Mouse (Mus musculus): Measurements from ENCODE around the gene Vwa3a.

DNA sequence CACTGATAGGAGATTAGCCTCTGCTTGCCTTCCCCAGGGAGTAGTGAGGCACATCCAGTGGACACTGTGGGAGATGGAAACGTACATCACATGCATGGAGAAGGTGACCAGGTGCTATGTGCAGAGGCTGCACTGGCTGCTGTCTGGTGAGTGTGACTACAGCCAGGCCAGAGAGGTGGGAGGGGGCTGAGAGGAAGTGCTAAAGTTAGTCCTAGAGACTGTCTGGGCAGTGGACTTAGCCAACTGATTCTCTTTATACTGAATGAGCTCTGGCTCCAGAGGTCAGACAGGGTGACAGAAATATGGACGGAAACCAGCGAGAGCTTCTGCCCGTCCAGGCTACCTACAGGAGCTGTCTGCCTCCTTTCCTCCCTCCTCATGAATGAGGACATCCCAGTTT is 56.4 kb downstream of the Vwa3a start:
- TF ChIP-seq CTCF (conservative IDR thresholded peaks at IDR 0.05; ENCODE audit: insufficient read depth, insufficient read length, low read depth, low read length) (no peak), POLR2A (IDR thresholded peaks at IDR 0.05; ENCODE audit: low read depth, low read length) (no peak)
